Mouse (Mus musculus) forebrain, embryonic 11.5 days (tissue): Measurements from ENCODE around the gene Dnmt3a. TPM values are rescaled to one million over a fixed set of nuclear protein-coding genes. Genes with fewer than 3 reads are reported as not detected.

ENCODE experiments used
- ATAC-seq: fragments of 200-750 bp; cut with Nextera tagmentation; replicated peaks from 2 replicates; pipeline ENCODE4 v1.8.0; 2017; ENCODE audit warnings: moderate TSS enrichment; ENCODE audit not compliant: low FRiP score
- DNase-seq: peaks from one replicate; pipeline ENCODE4 v3.0.0-alpha.2; 2017; ENCODE audit warnings: low spot score
- H3K27ac ChIP-seq: fragments of 300-500 bp; sonication (generic); 2 replicates; pipeline ENCODE4 v1.5.1; 2014; ENCODE audit warnings: low read depth, low read length
- H3K27me3 ChIP-seq: fragments of 300-500 bp; sonication (generic); 2 replicates; pipeline ENCODE4 v1.6.1; 2014; ENCODE audit warnings: mild to moderate bottlenecking, low read length, mixed read lengths; ENCODE audit not compliant: control insufficient read depth, insufficient read depth
- H3K36me3 ChIP-seq: fragments of 300-500 bp; sonication (generic); 2 replicates; pipeline ENCODE4 v1.6.1; 2014; ENCODE audit warnings: mild to moderate bottlenecking, low read length, moderate library complexity, mixed read lengths; ENCODE audit not compliant: control insufficient read depth, insufficient read depth
- H3K4me1 ChIP-seq: fragments of 300-500 bp; sonication (generic); replicated peaks from 2 replicates; pipeline ENCODE4 v1.6.1; 2014; ENCODE audit warnings: low read length, mixed read lengths; ENCODE audit not compliant: control insufficient read depth, insufficient read depth
- H3K4me2 ChIP-seq: fragments of 300-500 bp; sonication (generic); 2 replicates; pipeline ENCODE4 v1.6.1; 2014; ENCODE audit warnings: low read depth, mild to moderate bottlenecking, low read length, moderate library complexity, mixed read lengths; ENCODE audit not compliant: severe bottlenecking
- H3K4me3 ChIP-seq: fragments of 300-500 bp; sonication (generic); 2 replicates; pipeline ENCODE4 v1.5.1; 2014; ENCODE audit warnings: low read depth, low read length
- H3K9ac ChIP-seq: fragments of 300-500 bp; sonication (generic); 2 replicates; pipeline ENCODE4 v1.6.1; 2014; ENCODE audit warnings: low read length
- H3K9me3 ChIP-seq: fragments of 300-500 bp; sonication (generic); 2 replicates; pipeline ENCODE4 v1.6.1; 2016; ENCODE audit warnings: low read length, mixed read lengths; ENCODE audit not compliant: control insufficient read depth
- WGBS: fragments of 180-500 bp; shearing (Covaris S2); extraction: QIAGEN DNeasy Blood & Tissue Kit; methylation state at CpG from one replicate; pipeline ENCODE4 v1.1.7; 2014; 5-methylcytosine and 5-hydroxymethylcytosine counted together
- polyA plus RNA-seq: library from polyadenylated mRNA; unstranded; fragments of >200 nt; fragmentation: Nextera tagmentation; extraction: Ambion mirVana; gene quantifications from 2 replicates; pipeline ENCODE4 v1.2.1, GENCODE M21; 2014

Dnmt3a gene
- polyA plus RNA-seq, 1 experiment from 2014 or later, result 104 TPM

GRCm38 (mm10) chr12:3947503-3947902, 141.7 kb downstream of the Dnmt3a start:
- ATAC-seq (no peak), DNase-seq (no peak)
- no peak overlapping the region for H3K27ac ChIP-seq
- no peak overlapping the region for H3K4me2 ChIP-seq
- H3K4me1 ChIP-seq, result no peaks in the 10 kb centered on the region
- no peak overlapping the region for H3K4me3 ChIP-seq
- no peak overlapping the region for H3K9ac ChIP-seq
- 81% methylated on average over 6 of the region's 6 CpGs for WGBS
- no peaks in the 10 kb centered on the region for H3K36me3 ChIP-seq
- no peaks in the 10 kb centered on the region for H3K9me3 ChIP-seq
- no peaks in the 10 kb centered on the region for H3K27me3 ChIP-seq

GRCm38 (mm10) chr12:3954651-3955050, 148.8 kb downstream of the Dnmt3a start, which contains the start of gene Pomc:
Gene Pomc, plus strand, starts transcription at chr12:3954951.
- no peaks in the 10 kb centered on the region for H3K9me3 ChIP-seq
- H3K27ac ChIP-seq, result no peak within 1 kb of the TSS
- no peak within 1 kb of the TSS for H3K4me3 ChIP-seq
- ATAC-seq, result no peak
- no peak within 1 kb of the TSS for H3K9ac ChIP-seq
- no peak within 1 kb of the TSS for H3K4me2 ChIP-seq
- H3K27me3 ChIP-seq, result peaks cover 12% of the 10 kb centered on the region; the same call in 1 of the 2 replicates
- no peak for DNase-seq
- no peaks in the 10 kb centered on the region for H3K36me3 ChIP-seq
- H3K4me1 ChIP-seq, result peaks cover 3% of the 10 kb centered on the region
- WGBS, result 21% methylated on average over 22 of the region's 22 CpGs

- H3K27me3 ChIP-seq, result peaks cover 12% of the 10 kb centered on the region; the same call in 1 of the 2 replicates
- peaks cover 4% of the 10 kb centered on the region for H3K4me1 ChIP-seq
- no peak overlapping the region for H3K9ac ChIP-seq
- H3K9me3 ChIP-seq, result no peaks in the 10 kb centered on the region
- H3K4me2 ChIP-seq, result no peak overlapping the region
- ATAC-seq (no peak), DNase-seq (no peak)
- H3K4me3 ChIP-seq, result no peak overlapping the region
- no peak overlapping the region for H3K27ac ChIP-seq
- no peaks in the 10 kb centered on the region for H3K36me3 ChIP-seq
- 33% methylated on average over 10 of the region's 10 CpGs for WGBS
These were observed 149.6 kb downstream of the Dnmt3a start for GRCm38 (mm10) chr12:3955371-3955770.

- DNase-seq (no peak), ATAC-seq (no peak)
- no peak overlapping the region for H3K27ac ChIP-seq
- H3K4me2 ChIP-seq, result no peak overlapping the region
- no peak overlapping the region for H3K4me3 ChIP-seq
- H3K36me3 ChIP-seq, result no peaks in the 10 kb centered on the region
- 19% methylated on average over 3 of the region's 3 CpGs for WGBS
- no peak overlapping the region for H3K9ac ChIP-seq
- H3K4me1 ChIP-seq, result peaks cover 7% of the 10 kb centered on the region
- H3K27me3 ChIP-seq, result peaks cover 12% of the 10 kb centered on the region; the same call in 1 of the 2 replicates
- H3K9me3 ChIP-seq, result no peaks in the 10 kb centered on the region
These were observed 150.5 kb downstream of the Dnmt3a start for GRCm38 (mm10) chr12:3956351-3956750.

GRCm38 (mm10) chr12:3959791-3960543, 154.2 kb downstream of the Dnmt3a start:
- peak; percentile 93 for DNase-seq
- Histone ChIP-seq H3K9me3 (no peaks in the 10 kb centered on the region), H3K27me3 (peaks cover 6% of the 10 kb centered on the region; the same call in 1 of the 2 replicates), H3K4me1 (peaks cover 7% of the 10 kb centered on the region), H3K36me3 (no peaks in the 10 kb centered on the region), H3K27ac (peak overlapping the region; percentile 83), H3K4me3 (peak overlapping the region; percentile 63), H3K9ac (peak overlapping the region; percentile 86), H3K4me2 (peak overlapping the region; percentile 83)
- ATAC-seq, result peak; percentile 97
- WGBS, result 3% methylated on average over 53 of the region's 53 CpGs

GRCm38 (mm10) chr12:3960553-3960952, 154.7 kb downstream of the Dnmt3a start:
- Histone ChIP-seq H3K36me3 (no peaks in the 10 kb centered on the region), H3K27me3 (peaks cover 2% of the 10 kb centered on the region; the same call in 1 of the 2 replicates), H3K9ac (peak overlapping the region; percentile 86), H3K4me2 (peak overlapping the region; percentile 83), H3K4me3 (peak overlapping the region; percentile 63), H3K4me1 (peaks cover 7% of the 10 kb centered on the region), H3K9me3 (no peaks in the 10 kb centered on the region), H3K27ac (no peak overlapping the region)
- ATAC-seq (no peak), DNase-seq (no peak)
- WGBS, result 53% methylated on average over 4 of the region's 4 CpGs

Other genes starting within 250 kb of the Dnmt3a start
- gene Dtnb, start 233.6 kb upstream of the Dnmt3a start, polyA plus RNA-seq, result 37.8 and 42.7 TPM in 2 replicates
- 6.4 and 7.0 TPM in 2 replicates for gene Pomc, start 148.9 kb downstream of the Dnmt3a start, polyA plus RNA-seq
- 13.7 and 14.4 TPM in 2 replicates for gene Efr3b, start 232.9 kb downstream of the Dnmt3a start, polyA plus RNA-seq